Mouse (Mus musculus) MEL (cell line): ENCODE data around the gene Pml. TPM values are rescaled to one million over a fixed set of nuclear protein-coding genes. Genes with fewer than 3 reads are reported as not detected.

Experiments used
- DNase-seq: peaks from one replicate; pipeline ENCODE4 v3.0.0; 2011; ENCODE audit warnings: low read depth, low spot score
- H3K27ac ChIP-seq: 2 replicates; pipeline ENCODE4 v1.5.1; 2012; ENCODE audit warnings: low read depth, mild to moderate bottlenecking, control low read depth, low read length, moderate library complexity; ENCODE audit not compliant: control insufficient read depth
- H3K27me3 ChIP-seq, 2 experiments: fragments of 150-350 bp in 1 of 2; sonication (generic) in 1 of 2; 2 replicates each; pipeline ENCODE4 v1.6.1; 2012; ENCODE audit warnings: low read length in 2 of 2, mild to moderate bottlenecking in 2 of 2, improper control_type of control experiment in 1 of 2, moderate library complexity in 1 of 2; ENCODE audit not compliant: insufficient read depth in 2 of 2, control insufficient read depth in 1 of 2
- H3K36me3 ChIP-seq, 2 experiments: 2 replicates each; pipeline ENCODE4 v1.6.1; 2012 to 2014; ENCODE audit warnings: low read length in 2 of 2, improper control_type of control experiment in 1 of 2, inconsistent platforms in 1 of 2, mild to moderate bottlenecking in 1 of 2; ENCODE audit not compliant: insufficient read depth in 2 of 2, control insufficient read depth in 1 of 2
- H3K4me1 ChIP-seq, 2 experiments: fragments of 150-350 bp in 1 of 2; sonication (generic) in 1 of 2; 2 replicates each; pipeline ENCODE4 v1.6.1; 2012; ENCODE audit warnings: low read length in 2 of 2, improper control_type of control experiment in 1 of 2, mild to moderate bottlenecking in 1 of 2; ENCODE audit not compliant: insufficient read depth in 2 of 2, control insufficient read depth in 1 of 2
- H3K4me3 ChIP-seq, 2 experiments: fragments of 150-350 bp in 1 of 2; sonication (generic) in 1 of 2; 2 replicates each; pipeline ENCODE4 v1.5.1; 2012; ENCODE audit warnings: low read depth in 2 of 2, low read length in 2 of 2, mild to moderate bottlenecking in 2 of 2, moderate library complexity in 2 of 2, control low read depth in 1 of 2, improper control_type of control experiment in 1 of 2; ENCODE audit not compliant: control insufficient read depth in 1 of 2, insufficient read depth in 1 of 2
- H3K79me2 ChIP-seq: 2 replicates; pipeline ENCODE4 v1.6.1; 2012; ENCODE audit warnings: mild to moderate bottlenecking, low read length, moderate library complexity; ENCODE audit not compliant: control insufficient read depth, poor library complexity, insufficient read depth
- H3K9ac ChIP-seq: 2 replicates; pipeline ENCODE4 v1.6.1; 2012; ENCODE audit warnings: low read depth, mild to moderate bottlenecking, control low read depth, low read length, moderate library complexity; ENCODE audit not compliant: control insufficient read depth, poor library complexity, severe bottlenecking
- H3K9me3 ChIP-seq: fragments of 150-350 bp; sonication (generic); replicated peaks from 2 replicates; pipeline ENCODE4 v1.6.1; 2012; ENCODE audit warnings: mild to moderate bottlenecking, low read length, improper control_type of control experiment, moderate library complexity; ENCODE audit not compliant: insufficient read depth
- BHLHE40 ChIP-seq: IDR thresholded peaks from 2 replicates; pipeline ENCODE4 v1.6.1; 2012; ENCODE audit warnings: low read depth, mild to moderate bottlenecking, inconsistent platforms, low read length, improper control_type of control experiment, borderline replicate concordance
- CHD1 ChIP-seq: IDR thresholded peaks from 2 replicates; pipeline ENCODE4 v1.6.1; 2012; ENCODE audit warnings: low read depth, mild to moderate bottlenecking, inconsistent platforms, low read length, improper control_type of control experiment
- CHD2 ChIP-seq: IDR thresholded peaks from 2 replicates; pipeline ENCODE4 v1.6.1; 2011; ENCODE audit warnings: low read length, improper control_type of control experiment
- CTCF ChIP-seq, 3 experiments: IDR thresholded peaks in 2 of 3; conservative IDR thresholded peaks in 1 of 3; 2 replicates each; pipeline ENCODE4 v1.5.1; 2011 to 2012; ENCODE audit warnings: low read length in 3 of 3, low read depth in 2 of 3, mild to moderate bottlenecking in 2 of 3, improper control_type of control experiment in 1 of 3, inconsistent platforms in 1 of 3, mixed read lengths in 1 of 3, moderate library complexity in 1 of 3; ENCODE audit not compliant: control insufficient read depth in 1 of 3, insufficient read depth in 1 of 3, poor library complexity in 1 of 3, severe bottlenecking in 1 of 3
- E2F4 ChIP-seq: IDR thresholded peaks from 2 replicates; pipeline ENCODE4 v1.6.1; 2011; ENCODE audit warnings: low read depth, low read length, improper control_type of control experiment, borderline replicate concordance
- EP300 ChIP-seq, 2 experiments: IDR thresholded peaks; 2 replicates each; pipeline ENCODE4 v1.6.1; 2011; ENCODE audit warnings: improper control_type of control experiment in 2 of 2, low read length in 2 of 2, low read depth in 1 of 2, mild to moderate bottlenecking in 1 of 2
- ETS1 ChIP-seq: IDR thresholded peaks from 2 replicates; pipeline ENCODE4 v1.6.1; 2012; ENCODE audit warnings: low read depth, mild to moderate bottlenecking, inconsistent platforms, low read length, improper control_type of control experiment, moderate library complexity
- GABPA ChIP-seq: IDR thresholded peaks from 2 replicates; pipeline ENCODE4 v1.6.1; 2012; ENCODE audit warnings: low read depth, mild to moderate bottlenecking, inconsistent platforms, low read length, improper control_type of control experiment, moderate library complexity
- GATA1 ChIP-seq: IDR thresholded peaks from 2 replicates; pipeline ENCODE4 v1.6.1; 2011; ENCODE audit warnings: low read depth, low read length, improper control_type of control experiment
- HCFC1 ChIP-seq: IDR thresholded peaks from 2 replicates; pipeline ENCODE4 v1.6.1; 2012; ENCODE audit warnings: low read depth, mild to moderate bottlenecking, inconsistent platforms, low read length, improper control_type of control experiment, moderate library complexity
- KAT2A ChIP-seq: conservative IDR thresholded peaks from 2 replicates; pipeline ENCODE4 v1.6.1; 2012; ENCODE audit warnings: low read depth, low read length, improper control_type of control experiment, inconsistent platforms
- MAFK ChIP-seq: IDR thresholded peaks from 2 replicates; pipeline ENCODE4 v1.6.1; 2011; ENCODE audit warnings: low read depth, mild to moderate bottlenecking, low read length, improper control_type of control experiment, borderline replicate concordance
- MAX ChIP-seq: IDR thresholded peaks from 2 replicates; pipeline ENCODE4 v1.6.1; 2011; ENCODE audit warnings: low read length, improper control_type of control experiment
- MAZ ChIP-seq: IDR thresholded peaks from 2 replicates; pipeline ENCODE4 v1.6.1; 2012; ENCODE audit warnings: low read depth, mild to moderate bottlenecking, inconsistent platforms, low read length, improper control_type of control experiment
- MEF2A ChIP-seq: IDR thresholded peaks from 2 replicates; pipeline ENCODE4 v1.6.1; 2014; ENCODE audit warnings: low read depth, mild to moderate bottlenecking, inconsistent platforms, low read length, improper control_type of control experiment; ENCODE audit not compliant: poor library complexity, insufficient replicate concordance, severe bottlenecking; ENCODE audit errors: extremely low read depth
- MXI1 ChIP-seq: IDR thresholded peaks from 2 replicates; pipeline ENCODE4 v1.6.1; 2011; ENCODE audit warnings: mild to moderate bottlenecking, low read depth, low read length, improper control_type of control experiment
- MYB ChIP-seq: IDR thresholded peaks from 2 replicates; pipeline ENCODE4 v1.6.1; 2011; ENCODE audit warnings: mild to moderate bottlenecking, low read depth, low read length, improper control_type of control experiment
- MYC ChIP-seq: IDR thresholded peaks from 2 replicates; pipeline ENCODE4 v1.6.1; 2011; ENCODE audit warnings: low read depth, mild to moderate bottlenecking, low read length, improper control_type of control experiment, moderate library complexity
- NELFE ChIP-seq: IDR thresholded peaks from 2 replicates; pipeline ENCODE4 v1.6.1; 2011; ENCODE audit warnings: low read depth, low read length, improper control_type of control experiment
- NRF1 ChIP-seq: IDR thresholded peaks from 2 replicates; pipeline ENCODE4 v1.6.1; 2014; ENCODE audit warnings: low read depth, mild to moderate bottlenecking, inconsistent platforms, low read length, improper control_type of control experiment, moderate library complexity; ENCODE audit not compliant: poor library complexity, insufficient read depth, severe bottlenecking
- POLR2A ChIP-seq, 2 experiments: IDR thresholded peaks; 2 replicates each; pipeline ENCODE4 v1.6.1; 2011 to 2012; ENCODE audit warnings: low read length in 2 of 2, mild to moderate bottlenecking in 2 of 2, control low read depth in 1 of 2, improper control_type of control experiment in 1 of 2, low read depth in 1 of 2, moderate library complexity in 1 of 2; ENCODE audit not compliant: control insufficient read depth in 1 of 2, insufficient read depth in 1 of 2, poor library complexity in 1 of 2
- POLR2AphosphoS2 ChIP-seq: IDR thresholded peaks from 2 replicates; pipeline ENCODE4 v1.6.1; 2011; ENCODE audit warnings: low read length, improper control_type of control experiment
- POLR2AphosphoS5 ChIP-seq: IDR thresholded peaks from 2 replicates; pipeline ENCODE4 v1.6.1; 2012; ENCODE audit warnings: low read depth, borderline replicate concordance, mild to moderate bottlenecking, inconsistent platforms, low read length, moderate library complexity, mixed read lengths
- RAD21 ChIP-seq: IDR thresholded peaks from 2 replicates; pipeline ENCODE4 v1.6.1; 2011; ENCODE audit warnings: mild to moderate bottlenecking, low read depth, low read length, improper control_type of control experiment
- RCOR1 ChIP-seq: IDR thresholded peaks from 2 replicates; pipeline ENCODE4 v1.6.1; 2012; ENCODE audit warnings: low read depth, mild to moderate bottlenecking, inconsistent platforms, low read length, improper control_type of control experiment
- SIN3A ChIP-seq: IDR thresholded peaks from 2 replicates; pipeline ENCODE4 v1.6.1; 2012; ENCODE audit warnings: low read length, improper control_type of control experiment, inconsistent platforms
- TAL1 ChIP-seq: IDR thresholded peaks from 2 replicates; pipeline ENCODE4 v1.6.1; 2012; ENCODE audit warnings: mild to moderate bottlenecking, inconsistent platforms, low read length, moderate library complexity, mixed read lengths
- TBP ChIP-seq: IDR thresholded peaks from 2 replicates; pipeline ENCODE4 v1.8.0; 2011; ENCODE audit warnings: low read depth, low read length, improper control_type of control experiment
- TCF12 ChIP-seq: IDR thresholded peaks from 2 replicates; pipeline ENCODE4 v1.6.1; 2014; ENCODE audit warnings: low read depth, mild to moderate bottlenecking, inconsistent platforms, low read length, improper control_type of control experiment, moderate library complexity
- UBTF ChIP-seq: IDR thresholded peaks from 2 replicates; pipeline ENCODE4 v1.6.1; 2012; ENCODE audit warnings: low read depth, mild to moderate bottlenecking, inconsistent platforms, low read length, improper control_type of control experiment, moderate library complexity, borderline replicate concordance; ENCODE audit not compliant: insufficient read depth
- USF1 ChIP-seq: IDR thresholded peaks from 2 replicates; pipeline ENCODE4 v1.6.1; 2014; ENCODE audit warnings: low read depth, mild to moderate bottlenecking, inconsistent platforms, low read length, improper control_type of control experiment, moderate library complexity
- USF2 ChIP-seq, 2 experiments: IDR thresholded peaks; 2 replicates each; pipeline ENCODE4 v1.6.1; 2011 to 2012; ENCODE audit warnings: improper control_type of control experiment in 2 of 2, low read length in 2 of 2, borderline replicate concordance in 1 of 2, inconsistent platforms in 1 of 2, low read depth in 1 of 2, mild to moderate bottlenecking in 1 of 2; ENCODE audit not compliant: insufficient read depth in 1 of 2
- ZC3H11A ChIP-seq: IDR thresholded peaks from 2 replicates; pipeline ENCODE4 v1.6.1; 2012; ENCODE audit warnings: low read depth, mild to moderate bottlenecking, inconsistent platforms, low read length, improper control_type of control experiment
- ZKSCAN1 ChIP-seq: IDR thresholded peaks from 2 replicates; pipeline ENCODE4 v1.6.1; 2012; ENCODE audit warnings: low read depth, mild to moderate bottlenecking, inconsistent platforms, low read length, improper control_type of control experiment, moderate library complexity
- ZMIZ1 ChIP-seq: IDR thresholded peaks from 2 replicates; pipeline ENCODE4 v1.6.1; 2012; ENCODE audit warnings: low read depth, mild to moderate bottlenecking, inconsistent platforms, low read length, improper control_type of control experiment, moderate library complexity
- ZNF384 ChIP-seq: IDR thresholded peaks from 2 replicates; pipeline ENCODE4 v1.6.1; 2012; ENCODE audit warnings: low read depth, mild to moderate bottlenecking, inconsistent platforms, low read length, improper control_type of control experiment
- polyA plus RNA-seq, 2 experiments: library from polyadenylated mRNA; stranded (reverse) in 1 of 2; unstranded in 1 of 2; fragments of >175 nt in 1 of 2; fragments of >200 nt in 1 of 2; gene quantifications; 2 replicates each; pipeline versions ENCODE4 v1.2.1 to v1.2.4; 2012; ENCODE audit warnings: low replicate concordance in 2 of 2, low read depth in 1 of 2; ENCODE audit not compliant: insufficient read length in 2 of 2, insufficient read depth in 1 of 2, missing spikeins in 1 of 2
- total RNA-seq: library from RNA; depleted of rRNA; stranded (reverse); fragments of 300-350 nt; gene quantifications from 2 replicates; pipeline ENCODE4 v1.2.3, GENCODE M21; 2012; rRNA removed

Pml gene
- total RNA-seq (19.3 and 25.2 TPM in 2 replicates), polyA plus RNA-seq (10 to 100 TPM in 1 of 2 experiments, not detected in 1; 56.6 TPM)

DNA sequence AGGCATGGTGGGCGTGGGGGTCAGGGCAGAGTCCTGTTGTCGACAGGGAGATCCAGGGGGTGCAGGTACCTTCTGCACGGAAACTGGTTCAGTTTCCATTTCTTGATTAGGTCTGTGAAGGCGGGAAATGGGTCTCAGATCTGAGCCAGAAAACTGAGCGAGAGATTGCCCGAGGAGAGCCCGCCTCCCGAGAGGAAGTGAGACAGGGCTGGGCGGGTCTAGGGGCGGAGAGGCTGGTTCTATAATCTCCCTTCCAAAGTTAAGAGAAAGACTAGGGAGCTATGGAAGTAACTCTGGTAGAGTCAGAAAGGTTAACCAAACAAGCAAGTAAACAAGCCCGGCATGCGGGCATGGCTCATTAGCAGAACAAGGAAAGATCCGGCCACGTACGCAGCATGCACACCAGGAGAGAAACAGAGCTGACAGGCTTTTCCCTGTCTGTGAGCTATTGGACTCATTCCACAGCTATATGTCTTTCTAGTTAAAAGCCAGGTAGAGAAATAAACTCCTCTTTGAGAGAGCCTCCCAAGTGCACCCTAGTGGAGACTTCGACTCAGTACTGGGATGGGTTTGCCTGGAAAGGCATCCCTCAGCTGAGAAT, at the start of gene Pml:
TSS of gene Pml (minus strand) at position 195 of the 601 bp plus-strand sequence.
- peak; percentile 91 for DNase-seq
- Histone ChIP-seq H3K4me3 (peak within 1 kb of the TSS; percentile 59 to 81), H3K36me3 (peaks cover 0 to 20% of the 10 kb centered on the region in 2 experiments; a peak in 2 of 4 replicates), H3K9ac (peak within 1 kb of the TSS; percentile 73), H3K9me3 (no peaks in the 10 kb centered on the region), H3K79me2 (peaks cover 27% of the 10 kb centered on the region), H3K27ac (peak within 1 kb of the TSS; percentile 82), H3K27me3 (no peaks in the 10 kb centered on the region), H3K4me1 (peaks cover 4 to 15% of the 10 kb centered on the region in 2 experiments)
- TF ChIP-seq HCFC1 (no peak; the same call in none of the 2 replicates), RCOR1 (no peak), CHD1 (0 out of 2 replicates have a peak, but pooled peaks have one; percentile 18), BHLHE40 (no peak), POLR2AphosphoS5 (no peak), E2F4 (peak; percentile 98), ZKSCAN1 (no peak), NRF1 (no peak), ZMIZ1 (peak; percentile 72), GATA1 (no peak), TCF12 (peak; percentile 64; the same call in 1 of the 2 replicates), NELFE (peak; percentile 81), MXI1 (peak; percentile 31; the same call in 1 of the 2 replicates), GABPA (no peak), ETS1 (0 out of 2 replicates have a peak, but pooled peaks have one; percentile 14), POLR2A (IDR thresholded peaks at IDR 0.05; ENCODE audit: control insufficient read depth in 1 of 2, insufficient read depth in 1 of 2, low read depth in 1 of 2, low read length in 2 of 2, poor library complexity in 1 of 2) (peak; percentile 72 to 89), EP300 (IDR thresholded peaks at IDR 0.05; ENCODE audit: low read depth in 1 of 2, low read length in 2 of 2) (no peak), MEF2A (no peak), MYC (no peak), SIN3A (peak; percentile 70; the same call in 1 of the 2 replicates), USF1 (no peak), MAZ (no peak), TBP (peak; percentile 81; the same call in 1 of the 2 replicates), MYB (no peak), RAD21 (no peak), MAX (no peak), POLR2AphosphoS2 (peak; percentile 89), MAFK (no peak), CHD2 (no peak), UBTF (no peak), CTCF (IDR thresholded peaks at IDR 0.05 in 2 of 3, conservative IDR thresholded peaks at IDR 0.05 in 1 of 3; ENCODE audit: control insufficient read depth in 1 of 3, insufficient read depth in 1 of 3, low read depth in 2 of 3, low read length in 3 of 3, poor library complexity in 1 of 3, severe bottlenecking in 1 of 3) (peak in 1 of 3 experiments; percentile 21; a peak in 1 of 6 replicates), TAL1 (no peak), KAT2A (no peak), USF2 (IDR thresholded peaks at IDR 0.05; ENCODE audit: borderline replicate concordance in 1 of 2, insufficient read depth in 1 of 2, low read depth in 1 of 2, low read length in 2 of 2) (no peak), ZNF384 (no peak), ZC3H11A (no peak)
